Mouse (Mus musculus) mouse embryonic stem cell (cell line): ENCODE results near the gene Dzank1.

Experiments
- in situ Hi-C, 2 experiments: fragments of 300-500 bp; cut with MboI; formaldehyde crosslinking; loops; 1 replicate in 1 of 2; 3 replicates in 1 of 2; pipeline ENCODE4 v1.14.3; 2019 to 2020; ENCODE audit warnings: low sequenced_read_pairs in 2 of 2, low pct_unique_long_range_greater_than_20kb in 1 of 2, mixed read lengths in 1 of 2; ENCODE audit not compliant: unreplicated experiment in 1 of 2

Gene Dzank1

GRCm38 (mm10) chr2:144526981-144527820 lies at the start of gene Dzank1, which contains the start of gene Polr3f:
TSS of gene Dzank1 (minus strand) at chr2:144527414.
TSS of gene Polr3f (plus strand) at chr2:144527718.
- in situ Hi-C loops = no loop called here

- in situ Hi-C loops = no loop called here
Measured at GRCm38 (mm10) chr2:144555820-144556552, 28.8 kb upstream of the Dzank1 start, which contains the start of gene Sec23b. TSS of gene Sec23b (plus strand) at chr2:144556229.

GRCm38 (mm10) chr2:144555286-144555819 lies 28.1 kb upstream of the Dzank1 start:
- in situ Hi-C loops = no loop called here

GRCm38 (mm10) chr2:144553905-144554304 lies 26.7 kb upstream of the Dzank1 start:
- in situ Hi-C loops = no loop called here

- in situ Hi-C loops = no loop called here
Measured at GRCm38 (mm10) chr2:144550529-144550928, 23.3 kb upstream of the Dzank1 start, which contains the start of gene Rbbp9. TSS of gene Rbbp9 (minus strand) at chr2:144550869.

- in situ Hi-C loops = no loop called here
Measured at GRCm38 (mm10) chr2:144547559-144547958, 20.3 kb upstream of the Dzank1 start.

GRCm38 (mm10) chr2:144545481-144545880 lies 18.3 kb upstream of the Dzank1 start:
- in situ Hi-C loops = no loop called here

- in situ Hi-C loops = no loop called here
Measured at GRCm38 (mm10) chr2:144545061-144545460, 17.8 kb upstream of the Dzank1 start.

GRCm38 (mm10) chr2:144544630-144545029 lies 17.4 kb upstream of the Dzank1 start:
- in situ Hi-C loops = no loop called here

GRCm38 (mm10) chr2:144543670-144544069 lies 16.5 kb upstream of the Dzank1 start:
- in situ Hi-C loops = no loop called here

GRCm38 (mm10) chr2:144541246-144541645 lies 14.0 kb upstream of the Dzank1 start:
- in situ Hi-C loops = no loop called here

- in situ Hi-C loops = no loop called here
Measured at GRCm38 (mm10) chr2:144537123-144537522, 9.9 kb upstream of the Dzank1 start.

- in situ Hi-C loops = no loop called here
Measured at GRCm38 (mm10) chr2:144527821-144528174, 584 bp upstream of the Dzank1 start.

- in situ Hi-C loops = no loop called here
Measured at GRCm38 (mm10) chr2:144525856-144526255, 1.4 kb downstream of the Dzank1 start.

GRCm38 (mm10) chr2:144519772-144520171 lies 7.4 kb downstream of the Dzank1 start:
- in situ Hi-C loops = no loop called here

GRCm38 (mm10) chr2:144514619-144515018 lies 12.6 kb downstream of the Dzank1 start:
- in situ Hi-C loops = no loop called here

GRCm38 (mm10) chr2:144502134-144502533 lies 25.1 kb downstream of the Dzank1 start:
- in situ Hi-C loops = no loop called here

- in situ Hi-C loops = no loop called here
Measured at GRCm38 (mm10) chr2:144489342-144489741, 37.9 kb downstream of the Dzank1 start.

GRCm38 (mm10) chr2:144487476-144487875 lies 39.7 kb downstream of the Dzank1 start:
- in situ Hi-C loops = no loop called here
